In the genomic region with DNA sequence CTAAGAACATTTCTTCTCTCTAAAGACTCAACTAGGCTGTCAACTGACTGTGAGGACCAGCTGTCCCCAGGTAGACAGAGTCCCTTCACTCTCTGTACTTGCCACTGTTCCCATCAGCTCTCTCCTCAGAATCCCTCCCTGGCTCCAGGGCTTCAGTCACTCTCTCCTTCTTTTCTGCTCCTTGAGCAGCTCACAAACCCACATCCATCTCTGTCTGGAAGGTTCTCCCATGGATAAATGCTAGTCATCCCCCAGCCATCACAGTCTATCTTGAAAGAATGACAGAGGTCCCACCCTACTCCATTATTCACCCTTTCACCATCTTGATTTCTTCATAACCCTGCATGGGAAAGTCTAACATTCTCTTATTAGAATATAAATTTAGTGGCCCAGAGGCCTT, we compare ENCODE assay signal across 23 mouse cellular contexts.
"Had no signal": no experiment of that assay in that cellular context is flagged by ENCODE, and none has a peak within 500 bp of the region (broad histone marks: within the 10 kb centered on the region; RNA-seq: fewer than 3 reads in every experiment).

No protein-coding gene starts in this region.

- H3K27me3 ChIP-seq: hindbrain, embryonic 13.5 days; hindbrain, embryonic 15.5 days; limb, embryonic 12.5 days; liver, embryonic 13.5 days; liver, embryonic 15.5 days had no signal

- H3K36me3 ChIP-seq: heart, embryonic 13.5 days; heart, embryonic 15.5 days; hindbrain, embryonic 13.5 days; hindbrain, embryonic 15.5 days; kidney, embryonic 15.5 days; limb, embryonic 12.5 days; liver, embryonic 13.5 days; liver, embryonic 15.5 days had no signal

- H3K4me3 ChIP-seq: heart, embryonic 13.5 days; heart, embryonic 15.5 days; hindbrain, embryonic 13.5 days; hindbrain, embryonic 15.5 days; kidney, embryonic 15.5 days; limb, embryonic 12.5 days; liver, embryonic 13.5 days; liver, embryonic 15.5 days had no signal

- H3K9me3 ChIP-seq: heart, embryonic 13.5 days; heart, embryonic 15.5 days; hindbrain, embryonic 13.5 days; hindbrain, embryonic 15.5 days; kidney, embryonic 15.5 days; limb, embryonic 12.5 days; liver, embryonic 13.5 days; liver, embryonic 15.5 days had no signal

- H3K27ac ChIP-seq: heart, embryonic 13.5 days; heart, embryonic 15.5 days; hindbrain, embryonic 13.5 days; hindbrain, embryonic 15.5 days; hindbrain, postnatal 0 days; kidney, embryonic 15.5 days; kidney, postnatal 0 days; limb, embryonic 12.5 days; liver, embryonic 13.5 days; liver, embryonic 15.5 days had no signal

- H3K4me1 ChIP-seq: heart, embryonic 15.5 days; hindbrain, embryonic 13.5 days; hindbrain, embryonic 15.5 days; kidney, embryonic 15.5 days; limb, embryonic 12.5 days; liver, embryonic 13.5 days; liver, embryonic 15.5 days had no signal

- DNase-seq: gastrocnemius, postnatal 14 days; gastrocnemius, postnatal 36 days; heart, adult 18-20 months; kidney, adult 11 months; kidney, adult 2 months; kidney, adult 9 months; kidney, postnatal 14 days; kidney, postnatal 36 days; layer of hippocampus, adult 9-11 months; layer of hippocampus, postnatal 36 days; left cerebral cortex, postnatal 4 days; liver; liver, embryonic 13.5 days; liver, postnatal 0 days had no signal
